Mouse (Mus musculus): ENCODE measurements at regions not wholly inside any gene's neighbourhood (a gene's known extent, or its start where the extent isn't known, plus 50 kb on each side); places are given as distances from the start of the nearest gene placed in this dataset.

DNA sequence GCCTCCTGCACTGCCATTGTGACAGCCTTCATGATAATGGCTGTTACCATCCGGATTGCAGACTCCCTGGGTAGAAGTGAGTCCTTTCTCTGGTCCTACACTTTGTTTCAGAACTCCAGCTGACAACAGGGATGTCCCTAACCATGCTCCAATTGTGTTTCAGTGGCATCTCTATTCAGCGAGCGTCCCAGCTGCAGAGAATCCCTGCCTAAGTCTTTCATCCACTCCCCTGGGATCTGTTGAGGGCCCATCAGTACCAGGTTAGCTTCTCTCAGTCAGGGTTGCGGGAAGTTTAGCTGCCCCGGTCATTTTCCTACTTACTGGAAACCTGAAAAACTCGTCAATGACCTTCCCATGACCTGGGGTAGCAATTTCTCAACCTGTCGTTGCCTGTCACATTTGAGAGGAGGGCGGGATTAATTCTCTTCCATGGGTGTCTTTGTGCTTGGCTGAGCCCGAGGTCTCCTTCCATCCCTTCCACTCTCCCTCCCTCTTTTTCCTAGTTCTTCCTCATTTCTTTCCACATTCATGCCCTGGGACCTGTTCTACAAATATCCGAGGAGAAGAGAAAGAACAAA, 97.7 kb downstream of the Tmem30b start:
- no peak for ATAC-seq (replicated peaks; ENCODE audit: poor library complexity, severe bottlenecking)

DNA sequence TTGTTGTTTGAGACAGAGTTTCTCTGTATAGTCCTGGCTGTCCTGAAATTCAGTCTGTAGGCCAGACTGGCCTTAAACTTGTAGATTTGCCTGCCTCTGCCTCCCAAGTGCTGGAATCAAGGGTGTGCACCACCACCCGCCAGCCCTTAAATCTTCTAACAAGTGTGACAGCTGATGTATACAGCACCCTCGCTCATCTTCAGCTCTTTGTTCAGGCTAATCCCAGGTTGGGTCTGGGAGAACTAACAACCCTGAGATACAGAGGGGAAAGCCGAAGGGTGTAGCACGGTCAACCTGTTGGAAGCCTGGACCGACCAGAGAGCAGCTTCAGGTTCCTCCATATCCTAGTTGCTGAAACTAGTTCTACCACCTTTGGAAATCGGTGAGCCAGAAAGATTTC, 99.0 kb downstream of the Tmem30b start:
- ATAC-seq (replicated peaks; ENCODE audit: poor library complexity, severe bottlenecking) = no peak

DNA sequence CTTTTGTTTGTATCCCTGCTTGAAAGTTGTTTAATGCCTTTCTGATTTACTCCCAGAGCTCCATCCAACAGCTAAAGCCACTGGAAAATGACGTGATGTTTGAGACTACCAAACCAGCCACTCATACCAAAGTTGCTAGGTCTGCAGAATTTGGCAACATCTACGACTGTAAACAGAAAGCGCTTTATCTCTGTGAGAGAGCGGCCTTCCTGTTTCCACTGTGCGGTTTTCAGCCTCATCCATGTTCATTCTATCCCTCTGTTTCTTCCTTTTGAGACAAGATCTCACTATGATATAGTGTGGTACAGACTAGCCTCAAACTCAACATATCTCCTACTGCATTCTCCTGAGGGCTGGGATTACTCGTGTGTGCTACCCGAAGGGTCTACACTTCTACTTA, 100.0 kb downstream of the Tmem30b start:
- ATAC-seq (replicated peaks; ENCODE audit: poor library complexity, severe bottlenecking) = peak; percentile 40

DNA sequence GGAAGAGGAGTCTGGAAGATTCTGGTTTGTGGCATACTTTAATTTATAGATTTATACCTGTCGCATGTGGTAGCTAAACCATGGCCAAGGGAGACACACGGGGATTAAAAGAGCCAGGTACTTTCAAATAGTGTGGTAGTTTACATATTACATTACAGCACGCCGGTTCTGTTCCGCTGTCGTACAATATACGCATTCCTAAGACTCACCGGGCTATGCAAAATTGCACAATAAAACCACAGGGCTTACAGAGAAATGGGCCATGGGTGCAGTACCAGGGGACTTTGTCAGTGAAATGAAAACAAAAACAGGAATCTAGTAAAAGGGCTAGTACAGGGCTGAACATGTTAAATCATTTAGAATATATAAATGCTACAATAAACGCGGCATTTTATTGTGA, 100.6 kb downstream of the Tmem30b start:
- peak; percentile 67 for ATAC-seq (replicated peaks; ENCODE audit: poor library complexity, severe bottlenecking)

DNA sequence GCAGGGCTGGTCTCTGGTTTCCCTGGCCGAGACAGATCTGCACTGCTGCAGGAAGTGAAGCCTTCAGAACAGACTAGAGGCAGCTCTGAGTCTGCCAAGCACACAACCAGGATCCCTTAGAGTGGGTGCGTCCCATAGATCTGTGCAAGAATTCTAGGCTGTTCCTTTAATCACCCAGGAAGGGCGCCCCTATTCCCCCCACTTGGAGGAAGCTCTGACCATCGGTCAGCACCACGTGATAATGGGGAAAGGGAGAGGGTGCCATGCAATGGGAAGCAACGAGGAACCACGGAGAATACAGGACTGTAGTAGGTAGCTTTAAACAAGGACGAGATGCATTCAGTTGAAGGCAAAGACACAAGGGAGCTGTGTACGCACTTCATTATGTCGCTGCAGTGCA, 101.1 kb downstream of the Tmem30b start:
- peak; percentile 45 for ATAC-seq (replicated peaks; ENCODE audit: poor library complexity, severe bottlenecking)

DNA sequence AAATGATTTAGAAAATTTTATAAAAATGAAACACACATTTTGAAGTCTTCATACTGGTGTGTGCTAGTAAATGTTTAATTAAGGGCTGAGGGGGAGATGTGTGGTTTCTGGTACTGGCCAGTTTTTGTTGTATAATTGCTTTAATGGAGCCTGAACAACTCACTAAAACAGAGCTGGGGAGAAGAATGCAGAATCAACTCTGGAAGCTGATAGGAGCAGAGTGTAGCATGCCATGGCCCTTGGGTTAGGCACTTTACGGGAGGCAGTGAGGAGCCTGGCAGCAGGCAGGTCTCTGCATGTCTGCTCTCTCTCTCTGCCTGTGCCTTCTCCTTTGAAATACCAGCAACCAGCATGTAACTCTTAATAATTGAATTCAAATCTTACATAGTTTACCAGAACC, 104.9 kb downstream of the Tmem30b start:
- no peak for ATAC-seq (replicated peaks; ENCODE audit: poor library complexity, severe bottlenecking)

DNA sequence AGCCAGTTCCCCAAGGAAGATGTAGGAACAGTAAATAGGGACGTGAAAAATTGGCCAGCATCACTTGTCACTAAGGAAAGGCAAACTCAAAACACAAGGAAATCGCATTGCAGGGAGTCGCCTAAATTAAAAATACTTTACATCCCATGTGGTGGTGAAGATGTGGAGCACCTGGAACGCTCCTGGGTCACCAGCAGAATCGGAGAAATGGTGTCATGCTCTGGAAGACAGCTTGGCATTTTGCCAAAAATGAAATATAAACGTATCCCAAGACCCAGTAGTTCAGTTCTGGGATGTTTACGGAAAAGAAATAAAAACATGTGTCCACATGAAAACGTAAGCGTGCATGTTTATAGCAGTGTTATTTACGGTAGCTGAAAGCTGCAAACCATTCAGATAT, 111.5 kb downstream of the Tmem30b start:
- ATAC-seq (replicated peaks; ENCODE audit: poor library complexity, severe bottlenecking) = no peak

DNA sequence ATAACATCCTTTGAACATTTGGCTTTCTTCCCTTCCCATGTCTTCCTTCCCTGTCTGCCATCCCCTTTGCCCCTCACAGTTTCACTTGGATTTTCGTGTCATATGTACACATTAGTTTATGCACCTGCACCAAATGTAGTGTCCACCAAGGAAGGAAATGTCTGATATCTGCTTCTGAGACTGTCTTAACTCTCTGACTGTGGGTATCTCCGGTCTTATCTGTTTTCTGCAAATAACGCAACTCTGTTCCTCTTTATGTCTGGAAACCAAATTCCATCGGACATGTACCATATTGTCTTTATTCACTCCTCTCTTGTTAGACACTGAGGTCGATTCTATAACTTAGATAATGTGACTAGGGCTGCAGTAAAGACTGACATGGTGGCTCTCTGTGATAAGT, 113.6 kb downstream of the Tmem30b start:
- ATAC-seq (replicated peaks; ENCODE audit: poor library complexity, severe bottlenecking) = no peak

DNA sequence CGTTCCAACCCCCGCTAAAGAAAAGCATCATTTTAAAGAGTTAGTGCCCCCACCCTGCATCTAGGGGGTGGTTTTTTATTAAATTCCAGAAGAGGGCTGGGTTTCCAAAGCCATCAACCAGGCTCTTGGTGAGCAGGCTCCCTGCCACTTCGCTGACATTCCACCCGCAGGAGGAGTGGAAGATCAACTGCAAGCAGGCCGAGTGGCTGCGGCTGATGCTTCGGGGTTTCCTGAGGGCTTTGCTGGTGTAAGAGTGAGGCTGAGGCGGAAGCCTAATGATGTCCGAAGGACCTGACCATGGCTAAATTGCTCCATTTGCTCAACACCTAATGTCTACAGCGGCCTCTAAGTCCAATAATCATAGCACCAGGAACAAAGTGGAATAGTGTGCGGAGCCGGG, 118.0 kb downstream of the Tmem30b start:
- ATAC-seq (replicated peaks; ENCODE audit: poor library complexity, severe bottlenecking) = no peak

DNA sequence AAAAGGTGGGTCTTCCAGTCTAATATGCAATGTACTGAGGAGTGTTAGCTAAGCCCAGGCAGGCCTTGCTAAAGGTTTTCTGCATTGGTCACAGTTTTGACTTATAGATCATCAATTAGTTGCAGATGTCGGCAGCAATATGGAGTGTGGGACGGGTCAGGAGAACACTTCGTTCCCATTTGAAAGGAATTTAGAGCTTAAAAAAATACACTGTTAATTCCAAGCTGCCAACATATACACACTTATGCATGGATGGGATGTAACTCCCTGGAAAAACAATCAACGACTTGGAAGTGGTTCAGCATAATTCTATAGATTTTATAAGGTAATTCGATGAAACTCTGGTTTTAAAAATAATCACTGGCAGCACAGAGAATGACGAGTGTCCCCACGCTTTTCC, 121.4 kb downstream of the Tmem30b start:
- ATAC-seq (replicated peaks; ENCODE audit: poor library complexity, severe bottlenecking) = no peak

DNA sequence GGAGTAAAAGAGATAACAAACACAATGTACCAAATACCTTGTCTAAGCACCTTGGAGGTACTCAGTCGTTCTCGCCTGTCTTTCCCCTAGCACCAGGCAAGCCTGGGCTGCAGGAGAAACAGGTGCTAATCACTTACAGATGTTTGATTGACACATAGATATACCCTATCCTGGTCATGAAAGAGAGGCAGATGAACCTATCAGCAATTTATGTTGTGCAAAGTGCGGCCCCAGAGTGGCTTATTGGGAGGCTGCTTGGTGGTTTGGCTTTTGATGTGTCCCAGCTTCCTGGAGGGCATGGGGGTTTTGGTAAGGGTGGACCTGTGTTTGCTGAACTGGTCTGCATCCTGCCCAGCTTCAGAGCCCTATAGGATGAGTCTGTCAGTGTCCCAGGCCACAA, 129.1 kb downstream of the Tmem30b start:
- ATAC-seq (replicated peaks; ENCODE audit: poor library complexity, severe bottlenecking) = no peak

DNA sequence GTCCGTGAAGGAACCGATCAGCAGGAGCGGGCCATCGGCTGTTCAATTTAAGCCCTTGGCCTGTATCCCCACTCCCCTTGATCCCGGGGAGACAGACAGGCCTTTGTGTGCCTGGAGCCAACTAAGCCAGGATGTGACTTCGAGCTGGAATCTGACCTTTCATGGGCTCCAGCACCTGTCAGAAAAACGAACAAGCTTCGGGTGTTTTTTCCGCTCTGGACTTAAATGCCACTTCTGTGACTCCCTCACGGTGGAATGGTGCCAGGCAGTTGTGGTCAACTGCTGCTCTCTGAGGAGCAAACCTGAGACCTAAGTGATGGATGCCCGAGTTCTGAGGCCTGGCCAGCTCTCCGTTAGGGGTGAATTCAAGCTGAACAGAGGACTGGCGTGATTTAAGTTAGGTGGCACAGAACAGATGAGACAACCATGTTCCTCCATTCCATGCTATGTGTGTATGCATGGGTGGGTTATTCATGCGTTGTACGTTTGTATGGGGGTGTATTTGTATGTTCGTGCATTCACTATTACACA, 129.8 kb downstream of the Tmem30b start:
- ATAC-seq (replicated peaks; ENCODE audit: poor library complexity, severe bottlenecking) = no peak

DNA sequence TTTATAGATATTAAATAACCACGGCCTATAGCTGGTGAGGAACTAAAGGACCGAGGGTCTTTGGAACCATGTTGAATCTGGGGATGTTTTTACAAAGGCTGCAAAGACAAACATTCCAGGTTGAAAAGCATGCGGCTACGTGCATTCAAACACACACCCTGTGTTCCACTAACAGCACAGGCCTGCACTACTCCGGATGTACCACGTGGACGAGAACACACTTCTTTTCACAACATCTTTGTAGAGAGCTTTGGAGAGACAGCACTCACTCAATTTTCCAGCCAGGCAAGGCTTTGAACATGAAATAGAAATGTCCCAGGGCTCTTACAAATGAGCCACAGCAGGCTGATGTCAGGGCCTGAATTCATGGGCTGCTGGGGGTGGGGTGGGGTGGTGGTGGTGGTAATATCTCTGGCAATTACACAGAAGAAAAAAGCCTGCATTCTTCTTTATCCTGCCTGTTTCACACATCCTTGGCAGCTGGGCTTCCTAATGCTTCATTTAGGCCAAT, 129.3 kb downstream of the Slc38a6 start:
- ATAC-seq (replicated peaks; ENCODE audit: poor library complexity, severe bottlenecking) = no peak

DNA sequence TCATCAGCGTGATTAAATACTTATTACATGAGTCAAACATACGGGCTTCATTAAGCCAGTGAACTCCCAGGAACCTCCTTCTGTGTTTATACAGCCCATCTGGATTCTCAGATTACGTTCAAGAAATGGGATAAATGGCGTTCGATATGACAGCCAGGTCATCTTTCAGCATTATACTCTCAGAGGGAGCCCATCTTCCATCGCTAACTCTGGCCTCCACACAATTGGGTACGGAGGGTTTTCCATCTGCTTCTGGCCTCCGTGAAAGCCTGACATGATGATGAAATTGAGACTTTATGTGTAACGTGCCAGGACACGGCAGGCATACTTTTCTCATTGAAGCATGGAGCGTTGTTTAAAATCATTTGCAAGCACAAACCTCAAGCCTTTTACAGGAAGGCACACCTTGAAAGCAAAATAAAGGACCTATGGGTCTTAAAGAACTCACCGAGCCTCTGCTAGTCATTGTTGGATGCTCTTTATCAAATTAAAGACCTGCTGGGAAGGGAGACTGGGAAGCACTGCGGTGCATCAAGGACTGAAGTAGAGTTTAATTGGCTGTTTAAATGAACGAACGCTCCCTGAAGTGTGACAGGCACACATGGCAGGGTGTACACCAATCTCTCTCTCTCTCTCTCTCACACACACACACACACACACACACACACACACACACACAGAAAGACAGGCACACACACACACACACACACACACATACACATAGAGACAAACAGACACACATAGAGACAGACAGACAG, 127.0 kb downstream of the Slc38a6 start:
- no peak for ATAC-seq (replicated peaks; ENCODE audit: poor library complexity, severe bottlenecking)

DNA sequence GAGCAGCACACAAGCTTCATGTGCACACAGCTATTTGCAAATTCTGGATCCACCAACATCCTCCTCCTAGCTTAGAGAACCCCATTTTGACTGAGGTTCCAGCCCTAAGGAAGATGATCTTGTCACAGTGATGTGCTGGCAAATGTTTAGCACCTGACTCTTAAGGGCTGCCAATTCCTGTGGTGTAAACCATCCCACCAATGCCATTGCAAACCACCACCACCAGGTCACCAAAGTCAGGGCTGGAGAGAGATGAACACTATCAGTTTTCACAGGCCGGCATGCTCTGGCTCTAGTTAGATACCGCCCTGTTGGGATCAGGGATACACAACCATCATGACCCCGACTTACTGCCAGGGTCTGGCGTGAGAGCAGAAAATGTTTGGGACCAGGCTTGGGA, 125.9 kb downstream of the Slc38a6 start:
- no peak for ATAC-seq (replicated peaks; ENCODE audit: poor library complexity, severe bottlenecking)

DNA sequence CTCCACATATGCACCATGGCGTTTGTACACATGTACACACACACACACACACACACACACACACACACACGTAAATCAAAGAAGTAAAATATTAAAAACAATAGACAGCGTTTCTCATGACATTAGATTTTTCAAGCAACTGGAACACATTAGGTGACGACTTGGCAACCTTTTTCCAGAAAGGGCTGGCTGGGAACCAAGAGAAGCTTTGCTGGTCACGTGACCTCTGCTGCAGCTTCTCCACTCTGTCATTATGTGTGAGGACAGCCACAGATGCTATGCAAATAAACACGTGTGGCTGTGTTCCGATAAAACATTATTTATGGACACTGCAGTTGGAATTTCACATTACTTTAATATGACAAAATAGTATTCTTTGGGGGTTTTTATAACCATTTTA, 124.3 kb downstream of the Slc38a6 start:
- ATAC-seq (replicated peaks; ENCODE audit: poor library complexity, severe bottlenecking) = no peak

DNA sequence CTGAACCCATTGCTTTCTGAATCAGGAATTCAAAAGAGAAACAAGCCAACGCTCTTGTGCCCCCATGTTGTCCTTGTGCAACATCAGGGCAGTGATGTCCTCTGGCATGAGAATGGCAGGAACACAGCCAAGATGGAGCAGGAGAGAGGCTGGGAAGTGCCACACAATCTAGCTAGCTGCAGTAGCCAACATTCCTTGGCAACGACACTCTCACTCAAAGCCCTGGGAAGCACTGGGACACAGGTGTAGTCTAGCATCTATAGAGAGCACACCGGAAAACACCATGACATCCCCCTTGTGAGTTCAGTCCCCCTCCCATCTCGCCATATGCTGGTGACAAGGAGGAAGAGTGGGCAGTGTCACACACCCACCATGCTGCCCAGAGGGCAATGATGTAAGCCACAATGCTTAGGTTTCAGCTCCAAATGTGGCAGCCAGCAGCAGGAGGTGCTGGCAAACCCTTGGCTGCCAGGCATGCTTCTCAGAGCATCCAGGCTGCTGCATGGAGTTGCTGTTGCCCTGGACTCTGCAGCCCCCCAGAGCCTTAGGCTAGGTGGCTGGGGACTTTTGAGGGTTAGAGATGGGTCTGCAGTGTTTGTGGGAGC, 123.0 kb downstream of the Slc38a6 start:
- no peak for ATAC-seq (replicated peaks; ENCODE audit: poor library complexity, severe bottlenecking)

DNA sequence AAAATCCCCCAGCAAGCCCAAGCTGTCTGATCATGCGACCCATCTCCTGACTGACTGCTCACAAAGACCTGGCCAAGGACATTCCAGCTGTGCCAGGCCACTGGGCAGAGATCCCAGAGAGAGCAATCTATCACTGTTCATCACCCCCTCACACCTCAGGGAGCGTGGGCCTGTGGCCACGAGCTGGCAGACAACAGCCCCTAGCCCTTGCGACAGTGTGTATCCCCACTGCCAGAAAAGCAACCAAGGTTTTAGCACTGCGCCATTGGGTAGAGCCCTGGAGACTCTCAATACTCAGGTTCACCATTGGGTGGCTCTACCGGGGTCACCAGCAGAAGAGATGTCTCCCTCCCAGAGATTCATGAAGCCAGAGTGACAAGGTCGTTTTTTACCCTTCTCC, 122.0 kb downstream of the Slc38a6 start:
- no peak for ATAC-seq (replicated peaks; ENCODE audit: poor library complexity, severe bottlenecking)

DNA sequence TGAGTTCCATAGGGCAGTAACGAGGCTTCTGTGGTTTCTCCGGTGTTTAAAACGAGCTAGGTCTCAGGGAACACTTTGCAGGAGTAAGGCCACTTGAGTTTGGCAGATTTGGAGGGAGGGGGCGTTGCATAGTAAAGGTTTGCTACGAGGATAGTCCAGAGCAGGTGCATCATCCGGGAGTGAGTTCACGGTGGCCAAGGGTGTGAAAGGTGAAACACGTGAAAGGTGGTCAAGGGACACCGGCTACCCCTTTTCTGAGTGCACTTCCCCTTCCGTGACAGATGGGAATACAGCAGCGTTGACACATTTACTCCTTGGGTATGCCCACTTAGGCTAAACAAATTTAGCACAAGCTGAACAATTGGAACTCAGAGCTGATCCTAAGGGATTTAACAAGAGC, 121.6 kb downstream of the Slc38a6 start:
- no peak for ATAC-seq (replicated peaks; ENCODE audit: poor library complexity, severe bottlenecking)

DNA sequence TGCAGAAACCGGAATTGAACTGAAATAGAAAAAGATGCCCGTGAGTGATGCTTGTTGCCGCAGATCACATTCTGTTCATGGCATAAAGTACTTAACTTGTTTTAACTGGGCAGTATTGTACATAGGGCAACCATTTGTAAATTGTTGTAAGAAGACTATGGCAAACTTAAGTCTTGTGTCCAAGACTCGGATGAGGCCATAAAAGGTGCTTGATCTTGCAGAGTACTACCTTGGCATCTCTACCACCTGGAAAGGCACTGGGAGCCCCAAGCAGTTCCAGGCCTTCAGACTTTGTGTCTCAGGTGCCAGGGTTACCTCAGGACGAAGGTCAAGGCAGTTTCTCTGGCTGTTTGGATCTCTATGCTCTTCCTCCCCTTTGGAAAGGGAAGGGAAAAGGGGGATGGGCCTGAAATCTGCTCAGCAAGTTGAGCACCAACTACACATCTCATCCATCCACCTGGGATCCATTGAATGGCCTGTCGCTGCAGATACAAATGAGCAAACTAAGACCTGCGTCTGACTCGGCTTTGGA, 120.0 kb downstream of the Slc38a6 start:
- ATAC-seq (replicated peaks; ENCODE audit: poor library complexity, severe bottlenecking) = no peak

DNA sequence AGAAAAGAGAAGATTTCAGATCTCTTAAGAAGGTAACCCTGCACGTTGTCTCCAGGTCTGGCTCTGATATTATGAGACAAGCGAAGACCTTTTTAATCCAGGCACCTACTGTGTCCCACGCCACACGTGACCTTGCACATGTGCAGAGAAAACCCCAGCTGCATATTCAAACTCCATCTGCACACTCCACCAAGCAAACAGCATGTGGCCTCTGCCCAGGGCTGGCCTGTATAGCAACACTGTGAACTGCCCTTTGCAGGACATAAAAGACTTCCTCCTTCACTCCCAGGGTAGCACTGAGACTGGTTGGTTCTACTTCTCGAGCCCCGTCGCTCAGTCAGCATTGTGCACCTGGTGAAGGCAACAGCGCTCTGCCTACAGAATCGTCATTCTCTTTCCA, 119.0 kb downstream of the Slc38a6 start:
- ATAC-seq (replicated peaks; ENCODE audit: poor library complexity, severe bottlenecking) = no peak

All from granulocyte monocyte progenitor cell, adult 5-6 weeks (primary cell).